Mouse (Mus musculus): ENCODE measurements around the gene Kcnh7.

Kcnh7 gene

GRCm38 (mm10) chr2:62983936-62984335 lies 200.2 kb downstream of the Kcnh7 start:
- in situ Hi-C loops (cut with MboI; ENCODE audit: low sequenced_read_pairs): no loop called here

DNA sequence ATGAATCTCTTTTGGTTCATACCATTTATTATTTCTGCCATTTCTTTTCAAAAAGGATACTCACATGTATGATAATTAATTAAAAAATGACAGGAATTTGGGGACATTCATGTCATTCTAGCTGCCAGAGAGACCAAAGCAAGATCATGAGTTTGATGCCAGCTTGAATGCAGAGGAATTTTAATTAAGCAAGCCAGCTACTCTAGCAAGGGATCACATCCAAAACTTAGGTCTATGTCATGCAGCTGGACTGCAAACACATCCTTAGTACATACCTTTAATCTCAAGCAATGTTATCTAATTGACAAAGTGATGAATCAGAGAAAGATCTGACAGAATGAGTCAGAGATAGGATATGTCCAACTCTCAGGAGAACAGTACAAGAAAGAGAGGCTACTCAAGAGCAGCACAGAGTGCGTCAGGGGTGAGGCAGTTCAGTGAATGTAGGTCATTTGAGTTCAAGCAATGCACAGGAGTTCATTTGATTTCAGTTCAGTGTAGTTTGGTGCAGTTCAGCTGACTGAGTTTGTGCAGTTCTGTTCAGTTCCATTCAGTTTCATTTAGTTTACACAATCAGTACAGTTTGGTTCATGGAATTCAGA lies 248.7 kb downstream of the Kcnh7 start:
- in situ Hi-C loops (cut with MboI; ENCODE audit: low sequenced_read_pairs): no loop called here

DNA sequence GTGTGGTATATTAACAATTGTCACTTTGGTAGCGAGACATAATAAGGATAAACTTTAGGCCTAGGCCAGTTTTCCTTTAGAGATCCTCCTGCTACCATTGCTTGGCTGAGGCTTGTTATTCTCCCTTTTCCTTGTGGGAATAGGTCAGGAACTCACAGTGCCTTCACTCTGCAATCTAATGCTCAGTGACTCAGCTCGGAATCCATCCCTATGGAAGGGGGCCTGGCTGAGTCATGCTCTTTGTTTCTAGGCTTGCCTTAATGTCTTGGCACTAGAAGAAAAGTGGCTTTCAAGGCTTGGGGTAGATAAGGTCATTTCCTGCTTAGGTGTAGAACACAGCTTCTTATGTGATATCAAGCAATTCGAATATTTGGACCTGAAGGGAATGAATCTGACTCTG lies 255.6 kb downstream of the Kcnh7 start:
- in situ Hi-C loops (cut with MboI; ENCODE audit: low sequenced_read_pairs): no loop called here

- in situ Hi-C loops (cut with MboI; ENCODE audit: low sequenced_read_pairs): no loop called here
Observed at GRCm38 (mm10) chr2:62928065-62928464, 256.0 kb downstream of the Kcnh7 start.

DNA sequence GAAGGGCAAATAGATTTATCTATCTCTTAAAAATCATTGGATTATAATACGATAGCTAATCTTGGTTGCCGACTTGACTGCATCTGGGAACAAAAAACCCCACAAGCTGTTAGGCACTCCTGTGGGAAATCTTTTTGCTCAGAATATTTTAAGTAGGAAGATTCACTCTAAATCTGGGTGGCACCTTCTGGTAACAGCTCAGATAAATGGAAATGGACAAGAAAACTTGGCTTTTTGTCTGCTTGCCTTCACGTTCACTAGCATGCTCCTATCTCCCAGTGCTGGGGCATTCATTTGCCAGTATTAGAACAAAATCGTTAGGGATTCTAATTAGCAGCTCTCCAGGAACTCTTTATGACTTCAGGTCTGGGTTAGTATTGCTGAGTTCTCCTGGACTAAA lies 260.3 kb downstream of the Kcnh7 start:
- in situ Hi-C loops (cut with MboI; ENCODE audit: low sequenced_read_pairs): no loop called here

- in situ Hi-C loops (cut with MboI; ENCODE audit: low sequenced_read_pairs): no loop called here
Observed at GRCm38 (mm10) chr2:62907688-62908087, 276.4 kb downstream of the Kcnh7 start.

DNA sequence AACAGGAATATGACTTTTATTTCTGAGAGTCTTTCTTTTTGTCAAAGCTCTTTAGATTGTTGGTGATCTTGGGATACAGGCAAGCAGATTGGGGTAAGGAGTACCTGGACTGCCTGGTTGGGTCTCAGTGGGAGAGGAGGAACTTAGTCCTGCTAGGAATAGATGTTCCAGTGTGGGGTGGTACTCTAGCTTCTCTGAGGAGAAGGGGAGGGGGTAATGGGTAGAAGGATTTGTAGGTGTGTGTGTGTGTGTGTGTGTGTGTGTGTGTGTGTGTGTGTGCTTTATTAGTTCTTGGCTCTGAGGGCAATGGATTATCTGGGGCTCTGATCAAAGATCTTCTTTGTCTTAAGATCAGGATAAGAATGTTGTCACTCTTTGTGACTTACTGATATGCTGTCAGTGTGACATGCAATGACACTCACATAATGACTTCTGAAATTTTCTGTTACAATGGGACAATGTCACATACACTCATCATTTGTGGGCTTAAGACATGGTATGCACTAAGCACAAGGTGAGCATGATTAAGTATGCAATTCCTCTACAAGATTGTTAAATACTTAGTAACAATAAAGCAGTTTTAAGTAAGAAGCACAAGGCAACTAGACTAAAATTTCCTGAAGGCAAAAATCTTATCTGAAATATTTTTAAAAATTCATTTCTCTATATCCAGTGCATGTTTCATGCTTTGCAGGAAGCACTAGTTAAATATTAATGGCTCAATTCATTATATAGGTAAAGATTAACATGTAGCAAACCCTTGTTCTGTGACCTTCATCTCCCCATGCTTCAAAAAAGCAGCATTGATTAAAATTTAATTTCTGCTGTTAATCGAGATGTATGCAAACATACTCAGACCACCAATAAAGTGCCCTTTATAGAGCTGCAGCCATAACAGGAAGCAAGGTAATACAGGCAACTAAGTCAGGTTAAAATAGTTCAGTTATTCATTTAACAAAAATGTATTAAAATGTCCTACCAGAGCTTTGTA lies 281.4 kb downstream of the Kcnh7 start:
- in situ Hi-C loops (cut with MboI; ENCODE audit: low sequenced_read_pairs): no loop called here

DNA sequence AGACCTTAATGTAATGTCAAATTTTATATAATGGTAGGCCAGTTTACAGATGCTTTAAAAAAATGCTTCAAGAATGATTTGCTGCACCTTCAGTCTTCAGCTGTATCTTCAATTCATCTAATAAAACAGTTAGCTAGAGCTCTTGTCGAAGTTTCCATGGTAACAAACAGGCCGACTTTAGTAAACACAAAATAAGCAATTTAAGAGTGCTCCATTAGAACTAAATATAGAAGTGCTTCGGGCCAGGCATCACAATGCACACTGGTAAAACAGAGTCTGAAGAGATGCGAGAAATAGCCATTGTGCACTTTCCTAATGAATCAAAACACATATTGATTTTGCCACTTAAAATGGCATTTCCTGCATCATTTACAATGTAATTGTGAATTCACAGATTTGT lies 305.3 kb downstream of the Kcnh7 start:
- in situ Hi-C loops (cut with MboI; ENCODE audit: low sequenced_read_pairs): no loop called here

DNA sequence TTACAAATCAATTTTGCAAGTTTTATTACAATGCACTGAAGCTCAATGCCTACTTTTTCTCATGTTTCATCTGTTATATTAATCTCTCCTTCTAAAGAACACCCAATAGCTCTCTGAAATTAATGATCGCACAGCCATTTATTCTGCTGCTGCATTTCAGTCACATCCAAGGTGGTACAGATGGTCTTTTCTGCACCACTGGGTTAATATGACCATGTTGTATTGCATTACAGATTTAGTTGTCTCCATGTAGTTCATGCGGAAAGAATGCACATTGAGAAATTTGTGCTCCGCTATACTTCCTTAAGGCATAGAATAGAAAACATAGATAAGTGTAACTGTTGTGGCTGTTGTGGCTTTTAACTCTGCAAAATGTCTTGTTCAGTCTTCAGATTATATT lies 328.7 kb downstream of the Kcnh7 start:
- in situ Hi-C loops (cut with MboI; ENCODE audit: low sequenced_read_pairs): no loop called here

DNA sequence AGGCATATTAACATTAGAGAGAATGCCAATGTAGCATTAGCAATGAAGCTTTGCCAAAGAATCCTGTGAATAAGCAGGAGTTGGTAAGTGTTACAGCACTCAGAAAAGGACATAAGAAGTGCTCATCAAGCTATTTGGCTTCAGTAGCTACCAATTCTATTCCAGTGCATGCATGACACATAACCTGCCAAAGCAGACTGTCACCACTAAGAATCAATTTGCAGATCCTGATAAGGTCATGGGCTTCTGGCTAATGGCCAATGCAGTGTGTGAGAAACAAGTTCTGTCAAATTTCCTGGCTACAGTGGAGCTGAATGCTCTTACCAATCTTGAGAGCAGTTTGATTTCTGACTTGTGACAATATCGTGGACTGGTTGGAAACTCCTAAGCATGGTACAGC lies 341.5 kb downstream of the Kcnh7 start:
- in situ Hi-C loops (cut with MboI; ENCODE audit: low sequenced_read_pairs): no loop called here

GRCm38 (mm10) chr2:62834261-62834660 lies 349.8 kb downstream of the Kcnh7 start:
- in situ Hi-C loops (cut with MboI; ENCODE audit: low sequenced_read_pairs): no loop called here

DNA sequence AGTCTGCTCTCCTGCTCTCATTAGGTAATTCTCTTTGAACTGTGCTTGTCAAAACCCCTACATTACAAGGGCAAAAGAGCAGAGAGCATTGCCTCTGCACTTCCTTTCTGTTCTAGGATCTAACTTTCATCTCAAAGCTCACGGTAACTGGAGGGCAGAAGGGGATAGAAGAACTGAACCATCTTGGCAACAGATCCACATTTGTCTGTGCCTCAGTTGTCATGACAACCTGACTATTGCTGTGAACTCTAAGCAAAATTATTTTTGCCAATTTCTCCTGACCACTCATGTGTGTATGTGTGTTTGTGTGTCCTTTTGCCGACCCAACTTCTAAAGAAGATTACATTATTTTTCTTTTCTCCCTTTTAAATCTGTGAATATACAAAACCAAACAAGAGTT lies 364.9 kb downstream of the Kcnh7 start:
- in situ Hi-C loops (cut with MboI; ENCODE audit: low sequenced_read_pairs): no loop called here

GRCm38 (mm10) chr2:62816016-62816415 lies 368.1 kb downstream of the Kcnh7 start:
- in situ Hi-C loops (cut with MboI; ENCODE audit: low sequenced_read_pairs): no loop called here

- in situ Hi-C loops (cut with MboI; ENCODE audit: low sequenced_read_pairs): no loop called here
Observed at GRCm38 (mm10) chr2:62808813-62809212, 375.3 kb downstream of the Kcnh7 start.

GRCm38 (mm10) chr2:62807476-62807882 lies 376.6 kb downstream of the Kcnh7 start:
- in situ Hi-C loops (cut with MboI; ENCODE audit: low sequenced_read_pairs): no loop called here

- in situ Hi-C loops (cut with MboI; ENCODE audit: low sequenced_read_pairs): no loop called here
Observed at GRCm38 (mm10) chr2:62806931-62807330, 377.2 kb downstream of the Kcnh7 start.

DNA sequence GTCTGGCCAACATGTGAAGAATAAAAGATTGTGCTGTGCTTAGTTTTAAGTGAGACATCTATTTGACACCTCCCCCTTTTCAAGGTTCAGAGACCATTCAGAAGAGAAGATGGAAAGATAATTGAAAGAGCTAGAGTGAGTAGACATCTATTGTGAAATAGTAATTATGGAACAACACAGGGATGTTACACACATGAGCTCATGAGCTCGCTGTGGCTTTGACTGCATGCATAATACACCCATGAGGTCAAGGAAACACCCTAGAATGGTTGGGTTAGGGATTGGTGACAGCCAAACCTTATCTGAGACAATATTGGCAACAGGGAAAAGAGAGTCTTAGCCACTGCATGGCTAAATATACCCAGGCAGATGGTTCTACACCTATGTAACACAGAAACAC lies 380.1 kb downstream of the Kcnh7 start:
- in situ Hi-C loops (cut with MboI; ENCODE audit: low sequenced_read_pairs): no loop called here

GRCm38 (mm10) chr2:62784460-62785038 lies 399.5 kb downstream of the Kcnh7 start:
- in situ Hi-C loops (cut with MboI; ENCODE audit: low sequenced_read_pairs): no loop called here

GRCm38 (mm10) chr2:62746256-62746655 lies 437.8 kb downstream of the Kcnh7 start:
- in situ Hi-C loops (cut with MboI; ENCODE audit: low sequenced_read_pairs): no loop called here

DNA sequence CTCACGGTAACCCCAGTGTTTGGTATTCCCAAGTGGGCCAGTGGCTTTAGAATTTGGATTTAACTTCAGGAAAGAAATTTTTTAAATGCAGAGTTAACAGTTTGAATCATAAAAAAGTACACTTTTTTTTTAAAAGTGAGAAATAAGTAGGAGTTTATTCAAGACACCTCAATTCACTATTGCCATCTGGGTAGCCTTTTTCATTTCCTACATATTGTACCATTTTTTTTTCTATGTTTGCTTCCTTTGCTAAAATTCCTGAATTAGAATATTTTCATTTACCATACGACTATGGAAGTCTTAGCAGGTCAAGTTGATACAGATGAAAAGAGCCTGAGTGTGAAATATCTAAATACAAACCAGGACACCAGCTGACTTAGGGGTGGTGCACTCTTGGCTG lies 441.0 kb downstream of the Kcnh7 start:
- in situ Hi-C loops (cut with MboI; ENCODE audit: low sequenced_read_pairs): no loop called here

DNA sequence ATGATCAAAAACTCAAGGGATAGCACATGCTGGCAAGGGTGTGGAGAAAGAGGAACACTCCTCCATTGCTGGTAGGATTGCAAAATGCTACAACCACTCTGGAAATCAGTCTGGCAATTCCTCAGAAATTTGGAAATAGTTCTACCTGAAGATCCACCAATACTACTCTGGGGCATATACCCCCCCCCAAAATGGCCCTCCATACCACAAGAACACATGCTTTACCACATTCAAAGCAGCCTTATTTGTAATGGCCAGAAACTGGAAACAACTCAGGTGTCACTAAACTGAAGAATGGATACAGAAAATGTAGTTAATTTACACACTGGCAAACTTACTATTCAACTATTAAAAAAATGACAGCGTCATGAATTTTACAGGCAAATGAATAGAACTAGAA lies 453.4 kb downstream of the Kcnh7 start:
- in situ Hi-C loops (cut with MboI; ENCODE audit: low sequenced_read_pairs): no loop called here

- in situ Hi-C loops (cut with MboI; ENCODE audit: low sequenced_read_pairs): no loop called here
Observed at GRCm38 (mm10) chr2:62727732-62728131, 456.4 kb downstream of the Kcnh7 start.

Measured in CH12F3 (cell line).